Mouse (Mus musculus) lung, adult 18-20 months (tissue): Measurements from ENCODE around the gene Arhgap28.

ENCODE experiments used
- DNase-seq, 2 experiments: peaks; one replicate each; pipeline ENCODE4 v3.0.0; 2022; ENCODE audit warnings: mixed read lengths in 2 of 2

The Arhgap28 gene

GRCm38 (mm10) chr17:68003741-68004560 is at the start of gene Arhgap28:
TSS of gene Arhgap28 (minus strand) at chr17:68004120.
- peak; percentile 95 to 96 for DNase-seq

GRCm38 (mm10) chr17:68046341-68046675 is 42.4 kb upstream of the Arhgap28 start:
- DNase-seq: no peak

GRCm38 (mm10) chr17:68045655-68046340 is 41.9 kb upstream of the Arhgap28 start:
- DNase-seq: peak in 1 of 2 experiments; percentile 1

GRCm38 (mm10) chr17:68042377-68042776 is 38.5 kb upstream of the Arhgap28 start:
- DNase-seq: no peak

- no peak for DNase-seq
Observed at GRCm38 (mm10) chr17:68037011-68037410, 33.1 kb upstream of the Arhgap28 start.

GRCm38 (mm10) chr17:68029495-68029894 is 25.6 kb upstream of the Arhgap28 start:
- DNase-seq: no peak

GRCm38 (mm10) chr17:68028519-68028918 is 24.6 kb upstream of the Arhgap28 start:
- no peak for DNase-seq

GRCm38 (mm10) chr17:68024327-68024726 is 20.4 kb upstream of the Arhgap28 start:
- no peak for DNase-seq

GRCm38 (mm10) chr17:68019466-68020065 is 15.6 kb upstream of the Arhgap28 start:
- no peak for DNase-seq

GRCm38 (mm10) chr17:68017095-68017494 is 13.2 kb upstream of the Arhgap28 start:
- no peak for DNase-seq

- no peak for DNase-seq
Observed at GRCm38 (mm10) chr17:68011606-68012005, 7.7 kb upstream of the Arhgap28 start.

GRCm38 (mm10) chr17:68010041-68010440 is 6.1 kb upstream of the Arhgap28 start:
- DNase-seq: no peak

- DNase-seq: peak in 1 of 2 experiments; percentile 18
Observed at GRCm38 (mm10) chr17:68004581-68005330, 836 bp upstream of the Arhgap28 start.

GRCm38 (mm10) chr17:68002608-68003595 is 1.0 kb downstream of the Arhgap28 start:
- DNase-seq: no peak

- DNase-seq: no peak
Observed at GRCm38 (mm10) chr17:67999801-68000200, 4.1 kb downstream of the Arhgap28 start.

GRCm38 (mm10) chr17:67996769-67997155 is 7.2 kb downstream of the Arhgap28 start:
- no peak for DNase-seq

GRCm38 (mm10) chr17:67996097-67996768 is 7.7 kb downstream of the Arhgap28 start:
- peak in 1 of 2 experiments; percentile 27 for DNase-seq

GRCm38 (mm10) chr17:67995277-67995819 is 8.6 kb downstream of the Arhgap28 start:
- no peak for DNase-seq

GRCm38 (mm10) chr17:67994861-67995260 is 9.1 kb downstream of the Arhgap28 start:
- DNase-seq: no peak

GRCm38 (mm10) chr17:67993371-67994045 is 10.4 kb downstream of the Arhgap28 start:
- DNase-seq: no peak
